Mouse (Mus musculus): ENCODE results near the gene Muc1. TPM values are rescaled to one million over a fixed set of nuclear protein-coding genes. Genes with fewer than 3 reads are reported as not detected.

The Muc1 gene
- polyA plus RNA-seq, 1 experiment = 2.5 TPM

- TF ChIP-seq POLR2A (IDR thresholded peaks at IDR 0.05; ENCODE audit: low read depth, low read length) (no peak), CTCF (IDR thresholded peaks at IDR 0.05; ENCODE audit: borderline replicate concordance, insufficient read depth, low read length) (no peak)
- H3K4me1 ChIP-seq (ENCODE audit: control insufficient read depth, insufficient read depth, low read length) = no peaks in the 10 kb centered on the region
- H3K4me3 ChIP-seq (ENCODE audit: insufficient read depth, low read length) = no peak overlapping the region
- no peak overlapping the region for H3K27ac ChIP-seq (ENCODE audit: insufficient read depth, low read length)
These were observed 35.5 kb upstream of the Muc1 start for GRCm38 (mm10) chr3:89193351-89193750.

DNA sequence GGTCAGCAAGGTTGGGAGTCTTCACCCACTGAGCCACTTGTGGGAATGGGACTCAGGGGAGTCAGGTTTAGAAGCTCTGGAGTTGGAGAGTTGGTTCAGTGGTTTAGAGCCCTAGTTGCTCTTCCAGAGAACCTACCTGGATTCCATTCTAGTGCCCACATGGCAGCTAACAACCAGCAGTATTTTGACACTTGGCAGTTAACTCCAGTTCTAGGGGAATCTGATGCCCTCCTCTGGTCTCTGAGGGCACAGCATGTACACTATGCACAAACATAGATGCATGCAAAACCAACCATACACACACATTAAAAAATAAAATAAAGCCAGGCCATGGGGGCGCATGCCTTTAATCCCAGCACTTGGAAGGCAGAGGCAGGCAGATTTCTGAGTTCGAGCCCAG lies 35.0 kb upstream of the Muc1 start:
- Histone ChIP-seq H3K4me1 (ENCODE audit: control insufficient read depth, insufficient read depth, low read length) (no peaks in the 10 kb centered on the region), H3K4me3 (ENCODE audit: insufficient read depth, low read length) (no peak overlapping the region), H3K27ac (ENCODE audit: insufficient read depth, low read length) (no peak overlapping the region)
- TF ChIP-seq POLR2A (IDR thresholded peaks at IDR 0.05; ENCODE audit: low read depth, low read length) (no peak), CTCF (IDR thresholded peaks at IDR 0.05; ENCODE audit: borderline replicate concordance, insufficient read depth, low read length) (no peak)

DNA sequence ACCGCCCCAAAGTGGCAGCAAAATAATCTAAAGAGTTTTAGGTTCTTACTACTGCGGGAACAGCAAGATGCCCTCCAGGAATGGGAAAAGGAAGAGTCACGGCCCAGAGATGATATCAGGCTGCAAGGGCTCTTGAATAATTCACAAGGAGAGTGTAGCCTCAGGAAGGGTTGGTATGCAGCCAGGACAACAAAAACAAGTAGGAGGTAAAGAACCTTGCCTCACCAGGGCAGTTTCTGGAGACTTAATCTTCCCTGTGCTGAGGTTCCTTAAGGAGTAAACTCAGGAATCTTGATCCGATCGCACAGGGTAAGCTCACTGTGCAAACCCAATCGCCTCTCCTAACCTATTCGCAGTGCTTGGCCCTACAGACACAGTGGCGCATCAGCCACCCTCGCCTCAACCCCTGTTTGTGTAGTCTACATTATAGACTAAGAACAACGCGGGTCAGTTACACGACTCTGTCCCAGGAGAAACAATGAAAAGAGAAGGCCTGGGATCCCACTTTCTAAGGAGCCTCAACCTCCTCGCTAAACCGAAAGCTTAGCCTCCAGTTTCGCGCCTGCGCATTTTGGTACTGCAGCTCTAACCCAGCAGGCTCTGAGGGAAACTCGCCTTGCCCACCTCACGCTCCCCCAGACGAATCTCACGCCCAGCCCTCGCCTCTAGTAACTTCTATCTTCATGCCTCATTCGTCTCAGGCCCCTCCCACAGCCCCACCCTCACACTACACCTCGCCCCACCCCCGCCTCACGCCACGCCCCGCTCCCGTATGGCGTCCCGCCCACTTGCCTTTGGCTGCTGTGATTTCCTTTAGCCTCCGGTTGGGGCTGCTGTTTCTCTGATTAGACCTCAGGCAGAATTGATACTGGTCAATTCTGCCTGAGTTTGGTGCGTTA lies 32.6 kb upstream of the Muc1 start:
- Histone ChIP-seq H3K27ac (ENCODE audit: insufficient read depth, low read length) (peak overlapping the region; percentile 43), H3K4me1 (ENCODE audit: control insufficient read depth, insufficient read depth, low read length) (no peaks in the 10 kb centered on the region), H3K4me3 (ENCODE audit: insufficient read depth, low read length) (peak overlapping the region; percentile 33)
- TF ChIP-seq CTCF (IDR thresholded peaks at IDR 0.05; ENCODE audit: borderline replicate concordance, insufficient read depth, low read length) (peak; percentile 13; the same call in 1 of the 2 replicates), POLR2A (IDR thresholded peaks at IDR 0.05; ENCODE audit: low read depth, low read length) (peak; percentile 94)

- no peak overlapping the region for H3K4me3 ChIP-seq (ENCODE audit: insufficient read depth, low read length)
These were observed 29.0 kb upstream of the Muc1 start for GRCm38 (mm10) chr3:89199839-89200238.

DNA sequence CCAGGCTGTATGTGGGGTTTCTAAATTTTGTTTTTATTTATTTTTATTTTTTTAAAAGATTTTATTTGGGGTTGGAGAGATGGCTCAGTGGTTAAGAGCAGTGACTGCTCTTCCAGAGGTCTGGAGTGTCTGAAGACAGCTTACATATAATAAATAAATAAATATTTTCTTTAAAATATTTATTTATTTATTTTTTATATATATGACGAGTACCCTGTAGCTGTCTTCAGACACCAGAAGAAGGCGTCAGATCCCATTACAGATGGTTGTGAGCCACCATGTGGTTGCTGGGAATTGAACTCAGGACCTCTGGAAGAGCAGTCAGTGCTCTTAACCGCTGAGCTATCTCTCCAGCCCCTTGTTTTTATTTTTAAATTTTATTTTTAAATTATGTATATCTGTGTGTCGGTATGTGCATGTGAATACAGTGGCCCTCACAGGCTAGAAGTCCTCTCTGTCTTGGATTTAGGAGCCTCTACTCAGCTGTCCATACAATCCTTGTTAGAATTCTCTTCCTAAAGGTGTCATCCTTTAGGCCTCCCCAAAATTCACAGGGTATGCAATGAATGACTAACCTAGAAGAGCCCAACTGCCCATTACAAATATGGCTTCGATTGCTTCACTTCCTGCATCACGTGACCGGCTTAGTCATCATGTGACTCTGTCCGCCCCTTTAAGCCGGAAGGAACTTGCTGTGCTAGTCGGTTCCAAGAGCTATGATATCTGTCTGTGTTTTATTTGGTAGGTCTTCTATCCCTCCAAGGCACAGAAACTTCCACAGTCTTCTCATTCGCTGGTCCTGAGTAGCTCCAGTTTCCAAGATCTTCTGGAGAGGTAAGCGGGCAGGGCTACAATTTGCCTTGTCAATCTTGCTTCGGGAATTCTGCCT lies 26.4 kb upstream of the Muc1 start, which contains the start of gene Gba:
Gene Gba (plus strand): TSS at position 676 of the 889 bp plus-strand sequence.
- Histone ChIP-seq H3K27ac (ENCODE audit: insufficient read depth, low read length) (no peak within 1 kb of the TSS), H3K4me3 (ENCODE audit: insufficient read depth, low read length) (peak within 1 kb of the TSS; percentile 88), H3K4me1 (ENCODE audit: control insufficient read depth, insufficient read depth, low read length) (no peaks in the 10 kb centered on the region)
- TF ChIP-seq POLR2A (IDR thresholded peaks at IDR 0.05; ENCODE audit: low read depth, low read length) (peak; percentile 70), CTCF (IDR thresholded peaks at IDR 0.05; ENCODE audit: borderline replicate concordance, insufficient read depth, low read length) (no peak)

More at GRCm38 (mm10) chr3:89199839-89200238, 29.0 kb upstream of the Muc1 start:
- Histone ChIP-seq H3K4me1 (ENCODE audit: control insufficient read depth, insufficient read depth, low read length) (no peaks in the 10 kb centered on the region), H3K27ac (ENCODE audit: insufficient read depth, low read length) (no peak overlapping the region)
- no peak for TF ChIP-seq CTCF (IDR thresholded peaks at IDR 0.05; ENCODE audit: borderline replicate concordance, insufficient read depth, low read length)
- TF ChIP-seq POLR2A (IDR thresholded peaks at IDR 0.05; ENCODE audit: low read depth, low read length) = no peak

DNA sequence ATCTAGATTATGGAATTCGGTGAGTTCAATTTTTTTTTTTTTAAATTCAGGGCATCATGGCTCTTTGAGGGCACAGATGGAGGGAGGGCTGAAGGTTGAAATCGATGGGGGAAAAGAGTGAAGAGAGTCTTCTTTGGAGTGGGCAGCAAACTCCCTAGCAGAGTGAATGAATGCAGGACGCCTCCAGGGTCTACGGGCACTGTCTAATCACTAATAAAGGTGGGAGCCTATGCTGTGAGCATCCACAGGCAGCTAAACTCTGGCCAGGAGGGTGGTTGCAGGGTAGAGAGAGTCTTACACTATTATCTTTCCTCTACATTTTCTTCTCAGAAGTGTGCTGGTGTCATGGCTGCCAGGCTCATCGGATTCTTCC lies 25.7 kb upstream of the Muc1 start:
- TF ChIP-seq POLR2A (IDR thresholded peaks at IDR 0.05; ENCODE audit: low read depth, low read length) = no peak
- no peak for TF ChIP-seq CTCF (IDR thresholded peaks at IDR 0.05; ENCODE audit: borderline replicate concordance, insufficient read depth, low read length)
- Histone ChIP-seq H3K4me3 (ENCODE audit: insufficient read depth, low read length) (peak overlapping the region; percentile 88), H3K4me1 (ENCODE audit: control insufficient read depth, insufficient read depth, low read length) (no peaks in the 10 kb centered on the region), H3K27ac (ENCODE audit: insufficient read depth, low read length) (no peak overlapping the region)

GRCm38 (mm10) chr3:89206079-89206478 lies 22.8 kb upstream of the Muc1 start:
- no peak overlapping the region for H3K4me3 ChIP-seq (ENCODE audit: insufficient read depth, low read length)
- no peak overlapping the region for H3K27ac ChIP-seq (ENCODE audit: insufficient read depth, low read length)
- H3K4me1 ChIP-seq (ENCODE audit: control insufficient read depth, insufficient read depth, low read length) = no peaks in the 10 kb centered on the region
- TF ChIP-seq CTCF (IDR thresholded peaks at IDR 0.05; ENCODE audit: borderline replicate concordance, insufficient read depth, low read length) = no peak
- TF ChIP-seq POLR2A (IDR thresholded peaks at IDR 0.05; ENCODE audit: low read depth, low read length) = no peak

GRCm38 (mm10) chr3:89206695-89207094 lies 22.2 kb upstream of the Muc1 start:
- TF ChIP-seq CTCF (IDR thresholded peaks at IDR 0.05; ENCODE audit: borderline replicate concordance, insufficient read depth, low read length) (no peak), POLR2A (IDR thresholded peaks at IDR 0.05; ENCODE audit: low read depth, low read length) (no peak)
- no peaks in the 10 kb centered on the region for H3K4me1 ChIP-seq (ENCODE audit: control insufficient read depth, insufficient read depth, low read length)
- no peak overlapping the region for H3K4me3 ChIP-seq (ENCODE audit: insufficient read depth, low read length)
- no peak overlapping the region for H3K27ac ChIP-seq (ENCODE audit: insufficient read depth, low read length)

GRCm38 (mm10) chr3:89208075-89208657 lies 20.7 kb upstream of the Muc1 start:
- peaks cover 5% of the 10 kb centered on the region; the same call in 1 of the 2 replicates for H3K4me1 ChIP-seq (ENCODE audit: control insufficient read depth, insufficient read depth, low read length)
- TF ChIP-seq POLR2A (IDR thresholded peaks at IDR 0.05; ENCODE audit: low read depth, low read length) (no peak), CTCF (IDR thresholded peaks at IDR 0.05; ENCODE audit: borderline replicate concordance, insufficient read depth, low read length) (no peak)
- no peak overlapping the region for H3K4me3 ChIP-seq (ENCODE audit: insufficient read depth, low read length)
- no peak overlapping the region for H3K27ac ChIP-seq (ENCODE audit: insufficient read depth, low read length)
